Mouse (Mus musculus) spleen, postnatal 4 days (tissue): ENCODE measurements around the gene Cenpk.
"Not testable (repeated sequence)": the region's sequence is repeated elsewhere in the genome, so short reads cannot be mapped to it uniquely, and the experiment has no call there.

Experiments used
- DNase-seq, 2 experiments: peaks; one replicate each; pipeline ENCODE4 v3.0.0; 2022; ENCODE audit warnings: low spot score in 2 of 2

Cenpk gene

DNA sequence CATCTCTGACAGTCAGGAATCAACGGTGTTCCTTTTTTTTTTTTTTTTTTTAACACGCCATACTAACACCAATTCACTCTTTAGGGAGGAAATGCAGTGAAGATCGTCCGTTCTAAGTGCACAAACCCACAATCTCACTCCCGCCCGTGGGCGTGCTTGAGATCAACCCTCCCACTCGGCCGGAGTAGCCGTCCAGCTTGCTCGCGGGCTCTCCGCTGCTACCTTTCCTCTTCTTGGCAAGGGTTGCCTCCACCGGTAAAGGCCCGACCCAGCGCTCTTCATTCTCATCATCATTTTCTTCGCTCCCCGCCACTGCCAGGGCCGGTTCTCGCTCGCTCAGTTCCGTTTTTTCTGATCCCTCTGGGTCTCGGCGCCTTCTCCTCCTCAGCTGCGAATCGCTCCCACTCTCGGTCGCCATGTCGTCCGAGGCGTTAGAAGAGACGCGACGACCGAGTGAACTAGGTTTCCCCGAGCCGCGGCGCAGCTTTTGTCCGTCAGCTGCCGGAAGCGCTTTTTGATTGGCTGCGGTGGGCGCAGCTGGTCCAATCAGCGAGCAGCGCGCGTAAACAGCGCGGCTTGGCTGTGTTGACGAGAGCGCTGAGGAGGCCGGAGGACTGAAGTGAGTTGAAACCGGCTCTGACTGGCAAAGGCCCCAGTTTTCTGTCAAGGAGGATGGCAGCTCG, at the start of gene Cenpk, which contains the start of gene Ppwd1:
Gene Cenpk (plus strand): TSS at position 228 of the 683 bp plus-strand sequence.
Gene Ppwd1 (minus strand): TSS at position 460 of the 683 bp plus-strand sequence.
- DNase-seq = peak; percentile 95 to 97

DNA sequence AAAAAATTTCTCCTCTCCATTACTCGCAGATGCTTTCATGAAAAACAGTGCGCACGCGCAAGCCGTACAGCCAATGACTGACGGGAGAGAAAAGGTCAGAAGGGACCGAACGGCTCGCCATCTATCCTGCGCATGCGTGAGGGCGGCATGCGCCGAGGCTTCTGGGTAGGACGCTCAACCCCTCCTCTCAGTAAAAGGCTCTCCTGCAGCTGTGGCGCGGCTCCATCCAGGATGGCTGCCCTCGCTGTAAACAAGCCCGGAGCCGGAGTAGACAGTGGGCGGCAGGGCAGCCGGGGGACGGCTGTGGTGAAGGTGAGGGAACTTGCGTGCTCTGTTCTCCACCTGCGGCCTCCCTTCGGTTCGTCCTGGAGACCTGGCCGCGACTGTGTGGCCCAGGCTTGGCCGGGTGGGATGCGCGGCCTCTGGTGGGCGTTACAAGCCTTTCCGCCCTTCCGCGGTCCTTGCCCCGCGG, 49.7 kb upstream of the Cenpk start, which contains the start of gene Trim23:
Gene Trim23 (plus strand): TSS at position 148 of the 472 bp plus-strand sequence.
- DNase-seq = peak; percentile 96 to 99

DNA sequence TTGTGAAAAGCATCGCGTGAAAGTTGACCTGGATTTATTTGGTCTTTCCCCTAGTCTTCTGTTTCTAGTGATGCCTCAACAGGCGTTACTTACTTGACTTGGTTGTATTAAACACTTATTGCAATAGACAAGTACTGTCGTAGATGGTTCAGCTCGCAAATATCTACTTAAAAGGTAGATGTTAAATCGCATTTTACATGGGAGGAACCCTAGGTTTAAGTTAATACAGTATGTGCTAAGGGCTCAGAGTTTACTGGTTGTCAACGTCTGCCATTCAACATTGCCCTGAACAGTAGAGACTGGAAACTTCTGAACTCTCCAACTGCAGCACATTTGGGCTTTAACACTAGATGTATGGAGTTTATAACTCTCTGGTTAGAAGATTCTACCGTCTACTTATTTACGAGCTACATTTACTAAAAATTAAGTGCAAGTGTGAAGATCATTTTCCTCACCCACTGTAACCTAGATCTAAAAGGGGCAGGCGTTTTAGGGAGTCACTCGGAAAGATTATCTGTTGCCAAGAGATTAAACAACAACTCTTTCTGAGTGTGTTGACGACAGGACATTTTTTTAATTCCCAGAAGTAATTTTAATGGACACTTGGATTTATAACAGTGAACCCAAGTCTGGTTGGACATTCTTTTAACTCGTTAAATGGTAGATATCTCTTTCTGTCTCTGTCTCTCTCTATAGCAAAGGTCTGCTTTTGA, 49.1 kb upstream of the Cenpk start:
- DNase-seq = no peak

DNA sequence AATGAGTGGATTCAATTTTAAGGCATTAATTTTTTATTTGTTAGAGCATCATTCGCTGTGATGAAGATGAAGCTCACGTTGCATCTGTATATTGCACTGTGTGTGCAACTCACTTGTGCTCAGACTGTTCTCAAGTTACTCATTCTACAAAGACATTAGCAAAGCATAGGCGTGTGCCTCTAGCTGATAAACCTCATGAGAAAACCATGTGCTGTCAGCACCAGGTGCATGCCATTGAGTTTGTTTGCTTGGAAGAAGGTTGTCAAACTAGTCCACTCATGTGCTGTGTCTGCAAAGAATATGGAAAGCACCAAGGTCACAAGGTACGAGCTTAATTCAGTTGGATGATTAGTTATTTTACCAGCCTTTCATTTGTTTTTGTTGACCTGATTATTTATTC, 41.1 kb upstream of the Cenpk start:
- no peak for DNase-seq

DNA sequence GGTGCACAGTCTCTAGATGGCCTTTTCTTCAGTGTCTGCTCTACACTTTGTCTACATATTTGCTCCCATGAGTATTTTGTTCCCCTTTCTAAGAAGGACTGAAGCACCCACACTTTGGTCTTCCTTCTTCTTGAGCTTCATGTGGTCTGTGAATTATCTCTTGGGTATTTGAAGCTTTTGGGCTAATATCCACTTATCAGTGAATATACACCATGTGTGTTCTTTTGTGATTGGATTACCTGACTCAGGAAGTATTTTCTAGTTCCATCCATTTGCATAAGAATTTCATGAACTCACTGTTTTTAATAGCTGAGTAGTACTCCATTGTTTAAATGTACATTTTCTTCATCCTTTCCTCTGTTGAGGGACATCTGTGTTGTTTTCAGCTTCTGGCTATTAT, 32.5 kb upstream of the Cenpk start:
- not testable (repeated sequence) for DNase-seq

DNA sequence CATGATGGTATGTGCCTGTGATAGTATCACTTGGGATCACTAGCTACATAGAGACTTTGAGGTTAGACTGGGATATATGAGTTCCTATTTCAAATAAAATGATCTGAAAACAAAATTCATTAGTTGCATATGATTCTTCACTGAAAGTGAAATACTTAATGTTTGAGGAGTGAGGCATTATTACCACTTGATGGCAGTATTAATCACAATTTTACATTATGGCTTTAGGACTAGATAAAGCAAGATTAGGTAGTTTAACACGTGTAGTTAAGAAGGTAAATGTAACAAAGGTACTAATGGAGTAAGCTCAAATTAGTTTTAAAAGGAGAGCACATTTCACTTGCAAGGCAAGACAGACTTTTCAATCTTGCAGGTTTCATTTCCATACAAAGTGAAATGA, 24.1 kb upstream of the Cenpk start:
- DNase-seq = no peak

DNA sequence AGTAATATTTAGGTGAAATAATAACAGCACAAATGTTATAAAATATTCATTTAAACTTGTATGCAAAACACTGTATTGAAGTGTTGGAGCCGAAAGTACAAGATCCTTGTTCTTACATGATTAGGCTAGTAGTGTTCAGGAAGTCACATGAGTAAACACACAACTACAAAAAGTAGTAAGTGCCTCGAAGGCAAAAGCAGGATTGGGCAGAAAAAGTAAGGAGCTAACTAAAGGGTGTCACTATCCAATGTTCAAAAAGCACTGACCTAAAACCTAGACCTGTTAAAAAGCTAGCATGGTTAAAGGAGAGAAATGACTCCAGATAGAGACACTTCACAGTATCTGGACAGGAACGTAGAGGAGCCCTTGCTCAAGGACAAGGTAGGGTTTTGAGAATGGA, 933 bp upstream of the Cenpk start:
- no peak for DNase-seq

DNA sequence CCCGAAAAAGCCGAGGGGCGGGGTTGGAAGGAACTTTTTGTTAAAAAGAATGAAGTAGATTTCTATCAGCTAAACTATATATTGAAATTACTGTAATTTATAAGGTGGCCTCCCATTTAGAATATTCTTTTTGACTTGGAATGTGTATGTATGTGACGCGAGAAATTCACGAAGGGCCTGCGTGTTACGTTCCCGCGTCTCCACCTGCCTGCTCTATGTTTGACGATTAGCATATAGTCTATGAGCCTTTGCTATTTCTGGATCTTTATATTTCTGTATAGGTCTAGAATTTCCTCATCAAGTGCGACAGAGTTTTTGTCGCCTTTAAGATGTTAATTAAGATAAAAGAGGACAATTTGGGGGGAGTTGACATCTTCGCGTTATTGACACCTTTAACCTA, 770 bp downstream of the Cenpk start:
- DNase-seq = no peak

DNA sequence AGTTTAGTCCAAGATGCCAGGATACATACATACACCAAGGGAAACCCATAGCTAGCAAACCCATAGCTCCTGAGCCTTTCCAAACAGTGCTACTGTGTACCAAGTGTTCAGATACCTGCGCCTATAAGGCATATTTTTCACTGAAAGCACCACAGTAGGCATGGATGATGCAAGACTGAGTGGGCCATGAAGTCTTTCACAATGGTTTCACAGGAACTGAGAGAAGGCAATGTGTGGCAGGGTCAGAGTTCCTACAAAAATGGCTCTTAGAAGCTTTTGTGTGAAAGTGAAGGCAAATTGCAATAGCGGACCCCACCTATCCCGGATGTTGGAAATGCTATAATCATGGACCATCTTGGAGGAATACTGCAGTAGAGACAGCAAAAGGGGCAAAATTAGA, 30.6 kb downstream of the Cenpk start:
- DNase-seq = no peak

DNA sequence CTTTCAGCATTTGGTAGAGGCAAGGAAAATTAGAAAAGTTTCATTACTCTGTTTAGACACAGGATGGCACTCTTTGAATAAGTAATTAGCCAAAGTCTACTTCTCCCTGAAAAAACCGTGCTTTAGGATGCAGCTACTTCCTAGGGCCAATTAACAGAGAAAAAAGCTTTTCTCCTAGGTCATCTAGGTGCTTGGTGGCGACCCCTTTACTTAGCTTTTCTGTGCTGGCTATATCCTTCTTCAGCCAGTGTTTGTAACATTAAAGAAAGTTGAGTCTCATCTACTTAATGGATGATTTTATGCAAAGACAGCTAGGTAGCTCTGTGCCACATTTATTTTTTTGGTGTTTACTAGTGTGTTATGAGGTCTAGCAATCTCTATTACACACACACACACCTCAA, 56.6 kb downstream of the Cenpk start:
- no peak for DNase-seq

DNA sequence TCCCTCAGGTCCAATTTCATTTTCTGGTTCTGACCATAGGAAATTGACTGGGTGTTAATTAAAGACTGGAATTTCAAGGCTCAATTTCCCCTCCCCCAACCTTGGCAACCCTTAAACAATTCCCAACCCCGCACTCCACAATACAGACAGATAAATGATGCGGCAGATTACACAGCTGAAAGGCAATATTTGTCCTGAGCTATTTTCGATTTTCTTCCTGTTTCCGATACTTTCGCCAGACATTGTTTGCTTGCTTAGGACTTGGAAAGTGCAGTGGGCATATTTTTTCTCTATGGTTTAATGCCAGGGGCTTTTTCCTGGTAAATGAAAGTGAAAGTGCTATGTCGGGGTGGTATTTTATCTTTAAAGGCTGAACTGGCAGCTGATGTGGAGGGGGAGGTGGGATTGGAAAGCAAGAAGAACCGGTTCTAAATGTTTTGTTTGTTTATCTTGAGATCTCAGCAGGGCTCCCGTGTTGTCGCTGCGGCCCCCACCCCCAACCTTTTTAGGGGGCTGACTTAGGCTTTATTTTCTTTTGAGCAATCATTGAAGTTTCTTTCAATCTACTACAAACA, 57.4 kb downstream of the Cenpk start:
- no peak for DNase-seq

DNA sequence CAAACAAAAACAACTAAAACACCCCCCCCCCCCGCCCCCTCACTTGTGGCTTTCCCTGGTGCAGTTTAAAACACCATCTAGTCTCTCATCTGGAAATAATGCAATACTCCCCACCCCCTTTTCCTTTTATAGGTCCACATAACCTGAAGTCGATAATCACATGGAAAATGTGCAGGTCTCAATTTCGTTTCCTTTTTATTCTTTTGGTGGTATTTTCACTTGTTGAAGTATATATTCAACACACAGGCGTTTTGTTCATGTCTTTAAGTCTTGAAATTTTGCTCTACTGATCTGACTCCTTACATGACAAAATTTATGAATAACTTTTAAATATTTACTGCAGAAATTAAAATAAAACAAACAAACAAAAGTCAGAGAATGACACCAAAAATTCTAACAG, 57.9 kb downstream of the Cenpk start:
- no peak for DNase-seq

DNA sequence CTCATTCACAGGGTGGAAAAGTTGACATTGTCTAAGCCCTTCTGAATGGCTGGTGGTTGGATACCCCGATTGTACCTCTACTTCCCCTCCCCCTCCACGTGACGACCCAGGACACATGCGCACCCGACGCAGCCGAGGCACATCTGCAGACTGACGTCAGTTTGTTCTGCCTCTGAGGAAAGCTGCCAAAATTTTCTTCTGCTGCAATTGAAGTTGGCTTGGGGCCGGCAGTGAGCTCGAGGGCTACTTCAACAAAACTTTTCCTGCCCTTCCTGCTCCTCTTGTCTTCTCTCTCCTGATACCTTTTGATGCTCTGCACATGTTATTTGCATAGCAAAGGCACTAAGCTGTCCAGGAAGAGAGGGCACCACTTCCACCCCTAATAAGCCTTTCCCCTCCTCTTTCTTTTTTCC, 58.5 kb downstream of the Cenpk start:
- peak; percentile 75 to 84 for DNase-seq

DNA sequence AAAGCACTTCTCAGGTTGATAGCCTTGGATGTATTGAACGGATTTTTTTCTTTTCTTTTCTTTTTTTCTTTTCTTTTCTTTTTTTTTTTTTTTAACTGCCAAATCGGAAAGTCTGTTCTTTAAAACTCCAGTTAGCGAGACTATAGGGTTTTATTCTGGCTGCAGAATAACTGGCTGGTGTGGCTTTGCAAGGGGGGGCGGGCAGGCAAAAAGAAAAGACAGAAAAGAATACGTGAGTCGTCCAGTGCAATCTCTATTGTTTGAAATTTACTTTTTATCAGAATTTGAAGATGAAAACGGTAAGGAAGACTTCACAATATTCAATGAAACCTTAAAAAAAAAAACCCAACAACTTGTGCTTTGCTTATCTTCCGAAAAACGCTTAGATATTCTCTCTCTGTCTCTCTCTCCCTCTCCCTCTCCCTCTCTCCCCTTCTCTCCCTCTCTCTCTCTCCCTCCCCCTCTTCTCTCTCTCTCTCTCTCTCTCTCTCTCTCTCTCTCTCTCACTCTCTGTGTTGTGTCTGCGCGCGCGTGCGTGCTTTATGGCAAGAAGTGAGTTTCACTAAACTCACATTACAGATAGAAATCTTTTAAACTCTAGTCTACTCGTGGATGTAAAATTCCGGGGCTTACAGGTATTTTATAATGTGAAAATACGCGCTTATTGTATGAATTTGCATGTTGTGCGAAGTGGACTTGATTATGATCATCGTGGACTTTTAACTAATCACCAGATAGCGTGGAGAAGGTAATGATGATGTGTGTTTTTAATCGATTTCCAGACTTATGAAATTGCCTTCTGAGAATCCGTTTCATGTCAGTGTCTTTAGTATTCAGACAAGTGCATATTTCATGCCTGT, 59.2 kb downstream of the Cenpk start, which contains the start of gene Adamts6:
Gene Adamts6 (plus strand): TSS at position 470 of the 860 bp plus-strand sequence.
- DNase-seq = no peak

DNA sequence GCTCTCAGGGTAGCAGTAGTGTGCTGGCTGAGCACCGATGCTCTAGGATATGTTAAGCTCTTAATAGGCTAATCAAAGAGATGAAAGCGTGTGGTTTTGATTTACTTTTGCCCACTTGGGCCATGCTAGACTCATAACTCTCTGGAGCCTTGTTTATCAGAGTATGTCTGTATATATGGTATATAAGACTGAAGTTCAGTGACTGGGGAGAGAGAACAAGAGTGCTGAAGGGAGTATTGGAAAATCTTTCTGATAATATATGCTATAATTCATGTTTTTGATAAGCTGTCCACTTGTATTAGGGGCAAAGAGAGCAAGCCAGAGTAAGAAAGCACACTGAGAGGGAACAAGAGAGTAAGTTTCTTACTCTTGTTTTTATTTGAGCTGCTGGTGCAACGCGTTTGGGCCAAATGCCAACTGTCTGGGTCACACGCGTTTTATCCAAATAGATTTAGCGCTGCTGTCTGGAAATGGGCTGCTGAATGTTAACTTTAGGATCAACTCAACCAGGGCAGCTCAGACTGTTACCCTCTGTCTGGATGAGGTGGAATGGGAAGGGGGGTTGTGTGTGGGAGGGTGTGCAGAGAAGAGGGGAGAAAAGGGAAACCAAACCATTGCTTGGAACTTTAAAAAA, 59.9 kb downstream of the Cenpk start:
- DNase-seq = no peak

DNA sequence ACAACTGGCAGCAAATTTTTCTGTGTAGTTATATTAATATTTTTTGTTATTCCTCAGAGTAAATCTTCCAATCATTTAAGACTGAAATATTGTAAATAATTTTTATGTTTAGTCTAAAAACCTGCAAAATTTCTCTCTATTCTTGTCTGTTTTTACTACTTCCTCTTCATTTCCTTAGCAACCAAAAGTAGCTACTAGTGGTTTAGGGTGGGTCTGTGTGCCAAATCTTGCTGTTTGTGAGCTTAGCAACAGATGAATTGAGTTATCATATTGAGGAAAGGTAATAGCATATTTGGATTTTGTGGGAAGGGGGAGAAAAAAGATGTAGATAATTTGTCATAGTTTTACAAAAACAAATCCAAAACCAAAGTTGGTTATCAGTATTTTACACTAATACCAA, 60.8 kb downstream of the Cenpk start:
- DNase-seq = no peak

DNA sequence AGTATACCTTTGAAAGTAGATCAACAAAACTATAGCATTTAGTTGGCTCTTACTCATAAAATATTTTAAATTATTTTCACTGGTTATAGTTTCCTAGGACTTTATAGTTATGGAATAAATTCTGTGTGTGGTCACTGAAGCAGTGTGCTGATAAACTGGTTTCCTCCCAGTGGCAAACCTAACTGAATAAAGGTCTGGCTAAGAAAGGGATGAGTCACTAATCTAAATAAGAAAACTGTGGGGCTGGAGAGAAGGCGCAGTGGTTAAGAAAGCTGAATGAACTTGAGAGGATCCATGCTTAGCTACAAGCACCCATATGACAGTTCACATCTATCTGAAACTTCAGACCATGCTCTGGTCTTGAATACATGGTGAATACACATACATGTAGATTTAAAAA, 67.1 kb downstream of the Cenpk start:
- DNase-seq = no peak
